Mouse (Mus musculus): Measurements from ENCODE around the gene Rhox3e. TPM values are rescaled to one million over a fixed set of nuclear protein-coding genes. Genes with fewer than 3 reads are reported as not detected.
"Not testable (repeated sequence)": the region's sequence is repeated elsewhere in the genome, so short reads cannot be mapped to it uniquely, and the experiment has no call there.

Gene Rhox3e
- not detected in 2 replicates for polyA plus RNA-seq (2016; fragmentation: Nextera tagmentation; extraction: Ambion mirVana)

GRCm38 (mm10) chrX:37541719-37542118 is at the start of gene Rhox3e:
TSS of gene Rhox3e (plus strand) at chrX:37542019.
- no CpG with 5 or more reads among the region's 4 CpGs for WGBS (ENCODE audit: insufficient replicate concordance)
- not testable (repeated sequence) for H3K36me3 ChIP-seq; H3K27me3 ChIP-seq (replicated peaks); H3K4me1 ChIP-seq; ATAC-seq; H3K9me3 ChIP-seq (replicated peaks); H3K4me2 ChIP-seq; H3K4me3 ChIP-seq; H3K9ac ChIP-seq; H3K27ac ChIP-seq

- H3K27ac ChIP-seq; H3K9me3 ChIP-seq (replicated peaks); H3K27me3 ChIP-seq (replicated peaks); H3K9ac ChIP-seq; H3K4me1 ChIP-seq; H3K4me2 ChIP-seq; H3K4me3 ChIP-seq; H3K36me3 ChIP-seq; ATAC-seq: not testable (repeated sequence)
- 88% methylated on average over 16 of the region's 18 CpGs for whole genome bisulfite sequencing (ENCODE audit: insufficient replicate concordance)
These were observed 27.8 kb upstream of the Rhox3e start, which contains the start of gene Rhox4d for GRCm38 (mm10) chrX:37514059-37514458. TSS of gene Rhox4d (plus strand) at chrX:37514359.

GRCm38 (mm10) chrX:37530152-37530551 is 11.7 kb upstream of the Rhox3e start, which contains the start of gene Rhox2e:
TSS of gene Rhox2e (plus strand) at chrX:37530452.
- not testable (repeated sequence) for H3K36me3 ChIP-seq; H3K4me1 ChIP-seq; H3K4me2 ChIP-seq; H3K27me3 ChIP-seq (replicated peaks); ATAC-seq; H3K27ac ChIP-seq; H3K4me3 ChIP-seq; H3K9ac ChIP-seq; H3K9me3 ChIP-seq (replicated peaks)
- WGBS (ENCODE audit: insufficient replicate concordance): 85% methylated on average over 2 of the region's 8 CpGs

- 87% methylated on average over 10 of the region's 18 CpGs for WGBS (ENCODE audit: insufficient replicate concordance)
- not testable (repeated sequence) for ATAC-seq, H3K4me3 ChIP-seq
These were observed 15.3 kb downstream of the Rhox3e start, which contains the start of gene Rhox4e for GRCm38 (mm10) chrX:37557112-37557511. TSS of gene Rhox4e (plus strand) at chrX:37557412.

GRCm38 (mm10) chrX:37571105-37571504 is 29.3 kb downstream of the Rhox3e start, which contains the start of gene Rhox2f:
TSS of gene Rhox2f (plus strand) at chrX:37571405.
- not testable (repeated sequence) for H3K27me3 ChIP-seq (replicated peaks)

More at GRCm38 (mm10) chrX:37557112-37557511, 15.3 kb downstream of the Rhox3e start, which contains the start of gene Rhox4e:
- H3K36me3 ChIP-seq; H3K9ac ChIP-seq; H3K27me3 ChIP-seq (replicated peaks); H3K4me2 ChIP-seq; H3K9me3 ChIP-seq (replicated peaks); H3K27ac ChIP-seq; H3K4me1 ChIP-seq: not testable (repeated sequence)

GRCm38 (mm10) chrX:37572638-37573037 is 30.8 kb downstream of the Rhox3e start:
- H3K27me3 ChIP-seq (replicated peaks); ATAC-seq; H3K4me1 ChIP-seq; H3K4me2 ChIP-seq; H3K36me3 ChIP-seq; H3K9me3 ChIP-seq (replicated peaks); H3K4me3 ChIP-seq; H3K27ac ChIP-seq; H3K9ac ChIP-seq: not testable (repeated sequence)
- 46% methylated on average over 2 of the region's 2 CpGs for WGBS (ENCODE audit: insufficient replicate concordance)

More at GRCm38 (mm10) chrX:37571105-37571504, 29.3 kb downstream of the Rhox3e start, which contains the start of gene Rhox2f:
- not testable (repeated sequence) for ATAC-seq; H3K4me3 ChIP-seq; H3K4me2 ChIP-seq; H3K36me3 ChIP-seq; H3K9me3 ChIP-seq (replicated peaks); H3K9ac ChIP-seq; H3K4me1 ChIP-seq; H3K27ac ChIP-seq
- 84% methylated on average over 8 of the region's 8 CpGs for WGBS (ENCODE audit: insufficient replicate concordance)

GRCm38 (mm10) chrX:37580692-37581091 is 38.9 kb downstream of the Rhox3e start, which contains the start of gene Rhox3f:
TSS of gene Rhox3f (plus strand) at chrX:37580992.
- ATAC-seq; H3K9me3 ChIP-seq (replicated peaks); H3K27ac ChIP-seq; H3K4me1 ChIP-seq; H3K4me2 ChIP-seq; H3K36me3 ChIP-seq; H3K9ac ChIP-seq; H3K27me3 ChIP-seq (replicated peaks); H3K4me3 ChIP-seq: not testable (repeated sequence)

Other genes with a start within 250 kb of the Rhox3e start
- gene Rhox3a2, start 162.0 kb upstream of the Rhox3e start, polyA plus RNA-seq (2016; fragmentation: Nextera tagmentation; extraction: Ambion mirVana): not detected in 2 replicates
- not detected in 2 replicates for gene Rhox4a2, start 151.2 kb upstream of the Rhox3e start, polyA plus RNA-seq (2016; fragmentation: Nextera tagmentation; extraction: Ambion mirVana)
- gene Rhox2b, start 130.0 kb upstream of the Rhox3e start, polyA plus RNA-seq (2016; fragmentation: Nextera tagmentation; extraction: Ambion mirVana): not detected in 2 replicates
- gene Rhox4b, start 109.5 kb upstream of the Rhox3e start, polyA plus RNA-seq (2016; fragmentation: Nextera tagmentation; extraction: Ambion mirVana): not detected in 2 replicates
- gene Rhox2c, start 88.3 kb upstream of the Rhox3e start, polyA plus RNA-seq (2016; fragmentation: Nextera tagmentation; extraction: Ambion mirVana): not detected in 2 replicates
- gene Rhox3c, start 83.4 kb upstream of the Rhox3e start, polyA plus RNA-seq (2016; fragmentation: Nextera tagmentation; extraction: Ambion mirVana): not detected in 2 replicates
- gene Rhox4c, start 61.7 kb upstream of the Rhox3e start, polyA plus RNA-seq (2016; fragmentation: Nextera tagmentation; extraction: Ambion mirVana): not detected in 2 replicates
- gene Rhox2d, start 48.6 kb upstream of the Rhox3e start, polyA plus RNA-seq (2016; fragmentation: Nextera tagmentation; extraction: Ambion mirVana): not detected in 2 replicates
- gene Rhox4d, start 27.7 kb upstream of the Rhox3e start, polyA plus RNA-seq (2016; fragmentation: Nextera tagmentation; extraction: Ambion mirVana): not detected in 2 replicates
- not detected in 2 replicates for gene Rhox2e, start 11.6 kb upstream of the Rhox3e start, polyA plus RNA-seq (2016; fragmentation: Nextera tagmentation; extraction: Ambion mirVana)
- not detected in 2 replicates for gene Rhox4e, start 15.4 kb downstream of the Rhox3e start, polyA plus RNA-seq (2016; fragmentation: Nextera tagmentation; extraction: Ambion mirVana)
- not detected in 2 replicates for gene Rhox2f, start 29.4 kb downstream of the Rhox3e start, polyA plus RNA-seq (2016; fragmentation: Nextera tagmentation; extraction: Ambion mirVana)
- gene Rhox3f, start 39.0 kb downstream of the Rhox3e start, polyA plus RNA-seq (2016; fragmentation: Nextera tagmentation; extraction: Ambion mirVana): not detected in 2 replicates
- gene Rhox4f, start 65.7 kb downstream of the Rhox3e start, polyA plus RNA-seq (2016; fragmentation: Nextera tagmentation; extraction: Ambion mirVana): not detected in 2 replicates
- not detected in 2 replicates for gene Rhox3g, start 86.6 kb downstream of the Rhox3e start, polyA plus RNA-seq (2016; fragmentation: Nextera tagmentation; extraction: Ambion mirVana)
- not detected in 2 replicates for gene Rhox2g, start 101.5 kb downstream of the Rhox3e start, polyA plus RNA-seq (2016; fragmentation: Nextera tagmentation; extraction: Ambion mirVana)
- not detected in 2 replicates for gene Rhox4g, start 109.3 kb downstream of the Rhox3e start, polyA plus RNA-seq (2016; fragmentation: Nextera tagmentation; extraction: Ambion mirVana)
- gene Rhox3h, start 126.7 kb downstream of the Rhox3e start, polyA plus RNA-seq (2016; fragmentation: Nextera tagmentation; extraction: Ambion mirVana): not detected in 2 replicates
- not detected in 2 replicates for gene Rhox2h, start 131.3 kb downstream of the Rhox3e start, polyA plus RNA-seq (2016; fragmentation: Nextera tagmentation; extraction: Ambion mirVana)